Mouse (Mus musculus) neural tube, postnatal 0 days (tissue): ENCODE data around the gene Trcg1. TPM values are rescaled to one million over a fixed set of nuclear protein-coding genes. Genes with fewer than 3 reads are reported as not detected.

ENCODE experiments used
- polyA plus RNA-seq: library from polyadenylated mRNA; unstranded; fragments of >200 nt; fragmentation: Nextera tagmentation; extraction: Ambion mirVana; gene quantifications from 2 replicates; pipeline ENCODE4 v1.2.1, GENCODE M21; 2015

Trcg1 gene
- not detected in 2 replicates for polyA plus RNA-seq

GRCm38 (mm10) chr9:57236256-57236655, at the start of gene Trcg1:
Gene Trcg1, plus strand, starts transcription at chr9:57236556.

GRCm38 (mm10) chr9:57261913-57262794, 25.8 kb downstream of the Trcg1 start, which contains the start of gene 1700017B05Rik:
Gene 1700017B05Rik, minus strand, starts transcription at chr9:57262612.

Other genes starting within 250 kb of the Trcg1 start
- gene Ptpn9, start 241.6 kb upstream of the Trcg1 start, polyA plus RNA-seq = 24.4 and 26.9 TPM in 2 replicates
- 12.5 and 12.6 TPM in 2 replicates for gene Sin3a, start 164.5 kb upstream of the Trcg1 start, polyA plus RNA-seq
- 64.4 and 70.1 TPM in 2 replicates for gene Man2c1, start 105.9 kb upstream of the Trcg1 start, polyA plus RNA-seq
- gene Neil1, start 88.3 kb upstream of the Trcg1 start, polyA plus RNA-seq = 6.8 and 7.1 TPM in 2 replicates
- gene Commd4, start 78.2 kb upstream of the Trcg1 start, polyA plus RNA-seq = 159 and 169 TPM in 2 replicates
- 5.3 and 6.6 TPM in 2 replicates for gene 1700017B05Rik, start 26.1 kb downstream of the Trcg1 start, polyA plus RNA-seq
- gene Ppcdc, start 203.6 kb downstream of the Trcg1 start, polyA plus RNA-seq = 15.5 and 18.3 TPM in 2 replicates
- 100 and 108 TPM in 2 replicates for gene Scamp5, start 231.5 kb downstream of the Trcg1 start, polyA plus RNA-seq